Mouse (Mus musculus) heart, embryonic 14.5 days (tissue): ENCODE measurements at regions not wholly inside any gene's neighbourhood (a gene's known extent, or its start where the extent isn't known, plus 50 kb on each side); places are given as distances from the start of the nearest gene placed in this dataset.
"Not testable (repeated sequence)": the region's sequence is repeated elsewhere in the genome, so short reads cannot be mapped to it uniquely, and the experiment has no call there.

ENCODE experiments used
- ATAC-seq: fragments of 200-750 bp; cut with Nextera tagmentation; 2 replicates; pipeline ENCODE4 v1.8.0; 2017; ENCODE audit warnings: low read depth, moderate TSS enrichment; ENCODE audit not compliant: insufficient number of reproducible peaks, insufficient read depth, low FRiP score
- H3K27ac ChIP-seq, 2 experiments: fragments of 200-500 bp in 1 of 2; fragments of 300-500 bp in 1 of 2; sonication (generic) in 1 of 2; replicated peaks in 1 of 2; 2 replicates each; pipeline ENCODE4 v1.5.1; 2012 to 2014; ENCODE audit warnings: low read depth in 2 of 2, low read length in 2 of 2, control low read depth in 1 of 2, mild to moderate bottlenecking in 1 of 2, mixed read lengths in 1 of 2; ENCODE audit not compliant: control insufficient read depth in 1 of 2, insufficient read depth in 1 of 2
- H3K27me3 ChIP-seq: fragments of 300-500 bp; sonication (generic); 2 replicates; pipeline ENCODE4 v1.6.1; 2014; ENCODE audit warnings: mild to moderate bottlenecking, low read length, control low read depth; ENCODE audit not compliant: control insufficient read depth, insufficient read depth
- H3K36me3 ChIP-seq: fragments of 300-500 bp; sonication (generic); 2 replicates; pipeline ENCODE4 v1.6.1; 2014; ENCODE audit warnings: mild to moderate bottlenecking, control low read depth, low read length, mixed read lengths; ENCODE audit not compliant: control insufficient read depth, insufficient read depth
- H3K4me1 ChIP-seq, 2 experiments: fragments of 200-500 bp in 1 of 2; fragments of 300-500 bp in 1 of 2; sonication (generic) in 1 of 2; 2 replicates each; pipeline ENCODE4 v1.6.1; 2012 to 2014; ENCODE audit warnings: low read length in 2 of 2, control low read depth in 1 of 2, mixed read lengths in 1 of 2; ENCODE audit not compliant: control insufficient read depth in 2 of 2, insufficient read depth in 2 of 2
- H3K4me2 ChIP-seq: fragments of 300-500 bp; sonication (generic); 2 replicates; pipeline ENCODE4 v1.6.1; 2014; ENCODE audit warnings: mild to moderate bottlenecking, low read length
- H3K4me3 ChIP-seq, 2 experiments: fragments of 200-500 bp in 1 of 2; fragments of 300-500 bp in 1 of 2; sonication (generic) in 1 of 2; 2 replicates each; pipeline ENCODE4 v1.5.1; 2012 to 2014; ENCODE audit warnings: low read length in 2 of 2, mild to moderate bottlenecking in 2 of 2, control low read depth in 1 of 2, low read depth in 1 of 2, moderate library complexity in 1 of 2; ENCODE audit not compliant: control insufficient read depth in 1 of 2, insufficient read depth in 1 of 2
- H3K9ac ChIP-seq: fragments of 300-500 bp; sonication (generic); 2 replicates; pipeline ENCODE4 v1.6.1; 2014; ENCODE audit warnings: mild to moderate bottlenecking, low read length
- H3K9me3 ChIP-seq: fragments of 300-500 bp; sonication (generic); 2 replicates; pipeline ENCODE4 v1.6.1; 2016; ENCODE audit warnings: low read length, control low read depth; ENCODE audit not compliant: control insufficient read depth
- WGBS: fragments of 180-500 bp; shearing (Covaris S2); extraction: QIAGEN DNeasy Blood & Tissue Kit; methylation state at CpG from one replicate; pipeline ENCODE4 v1.1.7; 2014; 5-methylcytosine and 5-hydroxymethylcytosine counted together

DNA sequence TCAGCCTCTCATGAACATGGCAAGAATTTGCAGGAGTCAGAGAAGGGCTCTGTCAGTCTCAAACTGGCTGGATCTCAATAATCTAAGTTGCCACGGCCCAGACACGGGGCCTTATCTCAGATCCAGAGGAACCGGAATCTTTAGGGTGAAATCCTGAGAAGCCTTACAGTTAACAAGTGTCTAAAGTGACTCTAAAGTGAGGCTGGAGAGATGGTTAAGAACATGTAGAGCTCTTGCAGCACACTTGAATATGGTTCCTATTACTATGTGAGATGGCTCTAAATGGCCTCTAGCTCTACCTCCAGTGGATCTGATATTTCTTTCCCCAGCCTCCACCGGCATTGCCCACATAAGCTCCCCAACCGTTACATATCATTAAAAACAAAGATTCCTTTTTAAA lies 157.8 kb upstream of the Mpdz start:
- Histone ChIP-seq H3K4me1 (no peaks in the 10 kb centered on the region), H3K9ac (no peak overlapping the region), H3K36me3 (no peaks in the 10 kb centered on the region), H3K9me3 (no peaks in the 10 kb centered on the region), H3K4me2 (no peak overlapping the region), H3K27ac (no peak overlapping the region), H3K27me3 (no peaks in the 10 kb centered on the region), H3K4me3 (no peak overlapping the region)
- ATAC-seq: no peak
- 51% methylated on average over 5 of the region's 5 CpGs for WGBS

DNA sequence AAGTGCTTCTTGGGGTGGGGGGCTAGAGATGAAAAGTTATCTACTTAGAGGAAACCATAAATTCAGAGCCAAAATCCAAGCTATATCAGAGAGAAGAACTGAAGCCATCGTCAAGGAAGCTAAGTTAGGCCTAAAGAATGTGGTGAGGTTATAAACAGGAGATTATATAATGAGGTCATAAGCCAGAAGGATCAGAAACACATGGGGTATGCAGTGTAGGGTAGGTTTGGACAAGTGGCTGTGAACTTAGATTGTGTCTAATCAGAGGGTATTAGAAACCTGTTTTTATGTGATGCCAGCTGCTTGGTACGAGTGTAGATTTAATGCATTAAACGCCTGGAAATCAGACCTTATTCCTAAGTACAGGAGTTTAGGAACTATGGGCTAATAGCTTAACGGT lies 154.8 kb upstream of the Mpdz start:
- no peak overlapping the region for H3K9ac ChIP-seq
- H3K27me3 ChIP-seq: no peaks in the 10 kb centered on the region
- H3K36me3 ChIP-seq: no peaks in the 10 kb centered on the region
- no peaks in the 10 kb centered on the region for H3K9me3 ChIP-seq
- 63% methylated on average over 4 of the region's 4 CpGs for WGBS
- no peak overlapping the region for H3K27ac ChIP-seq
- ATAC-seq: no peak
- no peak overlapping the region for H3K4me2 ChIP-seq
- no peaks in the 10 kb centered on the region for H3K4me1 ChIP-seq
- H3K4me3 ChIP-seq: no peak overlapping the region

DNA sequence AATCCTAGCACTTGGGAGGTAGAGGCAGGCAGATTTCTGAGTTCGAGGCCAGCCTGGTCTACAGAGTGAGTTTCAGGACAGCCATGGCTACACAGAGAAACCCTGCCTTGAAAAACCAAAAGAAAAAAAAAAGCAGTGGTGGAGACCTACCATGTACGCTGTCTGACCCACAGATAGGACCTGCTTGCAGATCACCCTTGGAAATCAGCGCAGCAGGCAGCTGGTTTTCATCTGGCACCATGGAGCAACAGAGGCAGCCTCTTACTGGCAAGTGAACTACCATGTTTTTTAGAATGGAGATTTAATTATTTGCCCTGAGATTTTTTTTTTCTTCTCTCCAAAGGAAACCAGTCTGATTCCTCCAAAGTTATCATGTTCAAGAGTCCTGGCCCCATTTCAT lies 150.8 kb upstream of the Mpdz start:
- not testable (repeated sequence) for H3K9ac ChIP-seq, H3K9me3 ChIP-seq, ATAC-seq, H3K4me3 ChIP-seq, H3K27me3 ChIP-seq, H3K4me1 ChIP-seq, H3K4me2 ChIP-seq, H3K36me3 ChIP-seq, H3K27ac ChIP-seq
- 78% methylated on average over 3 of the region's 3 CpGs for WGBS

DNA sequence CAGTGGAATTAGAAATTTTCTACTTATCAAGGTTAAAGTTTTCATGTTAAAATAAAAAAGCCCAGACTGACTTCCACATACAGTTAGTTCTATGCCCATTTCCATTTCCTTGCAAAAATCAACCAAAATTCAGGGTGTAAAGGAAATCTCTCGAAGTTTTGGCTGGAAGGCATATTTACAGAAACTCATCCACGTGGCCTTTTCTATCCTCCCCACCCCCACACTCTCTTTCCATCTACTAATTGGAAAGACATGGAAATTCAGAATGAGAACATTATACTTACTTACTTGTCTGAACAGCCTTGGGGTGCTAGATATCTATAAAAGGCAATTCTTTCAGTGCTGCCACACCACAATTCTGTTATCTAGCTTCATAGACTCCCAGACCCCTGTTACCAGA lies 139.9 kb upstream of the Mpdz start:
- Histone ChIP-seq H3K27ac (peak overlapping the region in 1 of 2 experiments; percentile 20; a peak in 2 of 4 replicates), H3K4me1 (peaks cover 5 to 10% of the 10 kb centered on the region in 2 experiments; a peak in 3 of 4 replicates), H3K4me2 (no peak overlapping the region), H3K9me3 (no peaks in the 10 kb centered on the region), H3K36me3 (no peaks in the 10 kb centered on the region), H3K4me3 (no peak overlapping the region), H3K27me3 (no peaks in the 10 kb centered on the region), H3K9ac (no peak overlapping the region)
- 45% methylated on average over 2 of the region's 2 CpGs for WGBS
- ATAC-seq: no peak

DNA sequence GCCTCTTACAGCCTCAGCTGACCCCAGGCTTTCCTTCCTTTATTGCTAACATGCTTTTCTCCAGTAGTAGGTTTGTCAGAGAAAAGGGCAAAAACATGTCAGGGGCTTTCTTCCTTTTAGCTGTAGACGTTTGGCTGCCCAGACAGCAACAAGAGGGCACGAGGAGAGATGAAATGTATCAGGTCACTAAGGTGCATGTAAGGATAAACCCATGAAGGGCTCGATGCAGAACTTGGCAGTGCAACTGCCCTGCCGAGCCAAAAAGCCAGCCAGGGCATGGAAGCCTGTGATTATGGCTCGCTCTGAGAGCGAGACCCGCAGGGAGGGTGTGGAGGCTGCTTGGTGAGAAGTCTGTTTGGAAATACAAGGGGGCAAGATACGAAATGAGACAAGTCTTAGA lies 137.9 kb upstream of the Mpdz start:
- Histone ChIP-seq H3K36me3 (no peaks in the 10 kb centered on the region), H3K27ac (0 out of 4 replicates have a peak overlapping the region, but pooled peaks of 1 of the 2 experiments have one; percentile 41), H3K27me3 (no peaks in the 10 kb centered on the region), H3K9me3 (no peaks in the 10 kb centered on the region), H3K9ac (no peak overlapping the region), H3K4me2 (no peak overlapping the region), H3K4me3 (no peak overlapping the region), H3K4me1 (peaks cover 5 to 10% of the 10 kb centered on the region in 2 experiments; a peak in 3 of 4 replicates)
- 57% methylated on average over 8 of the region's 8 CpGs for WGBS
- no peak for ATAC-seq

DNA sequence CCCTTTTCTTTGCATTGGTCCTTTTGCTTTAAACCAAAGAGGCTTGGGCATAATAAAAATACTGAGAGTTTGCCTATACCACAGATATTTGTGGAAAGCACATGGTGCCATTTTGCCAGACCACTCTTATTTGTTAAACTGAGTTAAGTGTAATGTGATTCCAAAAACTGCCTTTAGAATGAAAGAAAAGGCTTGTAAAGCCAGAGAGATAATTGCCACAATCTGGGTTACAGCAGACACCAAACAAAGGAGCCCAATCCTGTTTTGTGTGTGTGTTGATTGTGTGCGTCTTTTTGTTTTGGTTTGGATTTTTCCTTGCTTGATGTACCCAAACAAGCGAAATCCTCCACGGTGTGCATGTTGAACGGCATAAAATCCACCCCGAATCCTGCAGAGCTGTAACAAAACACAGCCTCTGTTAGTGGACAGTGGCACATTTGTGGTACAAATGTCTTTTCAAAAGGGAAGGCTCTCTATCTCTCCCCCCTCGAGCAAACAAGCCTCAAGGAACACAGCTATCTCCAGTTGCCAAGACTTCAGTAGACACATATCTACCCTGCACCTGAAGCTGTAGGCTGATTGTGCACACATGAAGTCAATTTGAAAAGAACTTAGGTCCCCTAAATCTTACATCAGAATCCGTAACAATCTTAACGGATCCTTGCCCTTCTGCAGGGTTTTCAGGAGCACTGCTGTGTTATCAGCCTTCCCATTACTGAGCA lies 136.9 kb upstream of the Mpdz start:
- no peak for ATAC-seq
- 66% methylated on average over 8 of the region's 8 CpGs for WGBS
- Histone ChIP-seq H3K4me1 (peaks cover 5 to 10% of the 10 kb centered on the region in 2 experiments; a peak in 3 of 4 replicates), H3K4me3 (no peak overlapping the region), H3K9me3 (no peaks in the 10 kb centered on the region), H3K36me3 (no peaks in the 10 kb centered on the region), H3K4me2 (no peak overlapping the region), H3K9ac (no peak overlapping the region), H3K27ac (peak overlapping the region in 1 of 2 experiments; percentile 1; a peak in 1 of 4 replicates), H3K27me3 (no peaks in the 10 kb centered on the region)

DNA sequence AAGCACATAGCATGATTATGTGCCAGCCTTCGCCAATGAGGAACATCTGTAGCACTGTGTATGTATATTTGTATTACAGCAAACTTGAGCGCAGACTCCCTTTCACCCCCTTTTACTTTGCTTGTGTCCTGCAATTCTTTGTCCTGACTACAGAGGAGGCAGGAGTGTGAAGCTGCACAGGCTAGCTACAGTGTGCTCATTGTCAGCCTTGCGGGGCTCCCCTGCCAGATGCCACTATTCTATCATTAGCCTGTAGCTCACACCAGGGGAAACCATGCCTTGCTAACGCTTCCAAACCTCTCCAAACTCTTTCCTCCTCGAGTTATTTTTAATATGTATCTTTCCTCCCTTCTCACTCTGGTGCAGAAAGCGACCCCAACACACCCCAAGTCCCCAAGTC lies 136.4 kb upstream of the Mpdz start:
- Histone ChIP-seq H3K4me1 (peaks cover 5 to 10% of the 10 kb centered on the region in 2 experiments; a peak in 3 of 4 replicates), H3K9me3 (no peaks in the 10 kb centered on the region), H3K4me2 (no peak overlapping the region), H3K27me3 (no peaks in the 10 kb centered on the region), H3K27ac (0 out of 4 replicates have a peak overlapping the region, but pooled peaks of 1 of the 2 experiments have one; percentile 1), H3K4me3 (no peak overlapping the region), H3K9ac (no peak overlapping the region), H3K36me3 (no peaks in the 10 kb centered on the region)
- no peak for ATAC-seq
- 39% methylated on average over 6 of the region's 6 CpGs for WGBS

DNA sequence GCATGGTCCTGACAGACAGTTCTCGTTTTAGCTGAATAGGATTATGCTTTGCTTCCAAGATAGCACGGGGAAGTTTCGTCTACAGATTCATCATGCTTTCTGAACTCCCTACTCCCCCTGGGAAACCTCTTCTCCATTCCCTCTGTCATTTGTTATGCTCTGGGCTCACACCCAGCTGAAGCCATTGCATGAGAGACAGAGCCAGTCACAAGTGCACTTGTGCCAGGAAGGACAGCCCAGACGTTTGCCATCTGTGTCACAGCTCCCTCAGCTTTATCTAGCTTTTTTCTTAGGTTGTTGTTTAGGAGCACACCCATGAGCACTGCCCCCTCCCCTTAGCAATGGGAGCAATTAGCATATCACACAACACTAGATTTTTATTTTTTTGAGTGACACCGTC lies 131.2 kb upstream of the Mpdz start:
- Histone ChIP-seq H3K9ac (no peak overlapping the region), H3K4me3 (no peak overlapping the region), H3K4me1 (peaks cover 0 to under 1% of the 10 kb centered on the region in 2 experiments; a peak in 2 of 4 replicates), H3K36me3 (no peaks in the 10 kb centered on the region), H3K27me3 (no peaks in the 10 kb centered on the region), H3K4me2 (no peak overlapping the region), H3K27ac (no peak overlapping the region), H3K9me3 (no peaks in the 10 kb centered on the region)
- no peak for ATAC-seq
- 38% methylated on average over 5 of the region's 5 CpGs for WGBS
